Mouse (Mus musculus) thymus, postnatal 4 days (tissue): ENCODE measurements around the gene Phldb3.

ENCODE experiments used
- DNase-seq: peaks from one replicate; pipeline ENCODE4 v3.0.0; 2021

Gene Phldb3

GRCm38 (mm10) chr7:24610144-24610878 is at the start of gene Phldb3:
Phldb3 (plus strand) TSS chr7:24610763.
- DNase-seq = peak; percentile 67

- no peak for DNase-seq
Measured at GRCm38 (mm10) chr7:24561450-24561849, 49.1 kb upstream of the Phldb3 start.

DNA sequence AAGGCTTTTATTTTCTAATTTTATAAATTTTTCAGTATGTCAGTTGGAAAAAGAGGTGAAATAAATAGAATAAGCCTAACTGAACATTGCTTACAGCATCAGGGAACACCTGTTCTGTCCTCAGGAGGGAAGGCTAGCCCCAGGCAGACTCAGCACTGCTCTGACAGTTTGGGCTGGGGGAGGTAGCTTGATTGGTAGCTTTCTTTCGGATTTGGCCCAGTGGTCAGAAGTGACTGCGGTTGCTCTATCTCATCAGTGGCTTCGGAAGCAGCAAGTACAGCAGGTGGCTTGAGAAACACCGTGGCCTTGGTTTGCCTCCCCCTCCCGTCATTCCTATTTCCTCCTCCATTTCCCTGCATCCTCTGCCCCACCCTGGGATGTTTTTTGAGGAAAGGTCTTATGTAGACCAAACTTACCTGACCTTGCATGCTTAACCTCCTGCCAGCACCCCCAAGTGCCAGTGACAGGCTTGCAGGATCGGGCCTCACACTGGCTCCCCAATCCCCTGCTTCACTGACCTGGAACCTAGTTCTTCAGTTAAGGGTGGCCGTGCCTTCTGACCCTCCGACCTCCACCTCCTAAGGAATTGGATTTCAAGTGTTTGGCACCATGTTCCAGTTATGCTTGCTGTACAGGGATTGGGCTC is 47.2 kb upstream of the Phldb3 start:
- DNase-seq = no peak

- DNase-seq = no peak
Measured at GRCm38 (mm10) chr7:24563837-24564206, 46.7 kb upstream of the Phldb3 start.

DNA sequence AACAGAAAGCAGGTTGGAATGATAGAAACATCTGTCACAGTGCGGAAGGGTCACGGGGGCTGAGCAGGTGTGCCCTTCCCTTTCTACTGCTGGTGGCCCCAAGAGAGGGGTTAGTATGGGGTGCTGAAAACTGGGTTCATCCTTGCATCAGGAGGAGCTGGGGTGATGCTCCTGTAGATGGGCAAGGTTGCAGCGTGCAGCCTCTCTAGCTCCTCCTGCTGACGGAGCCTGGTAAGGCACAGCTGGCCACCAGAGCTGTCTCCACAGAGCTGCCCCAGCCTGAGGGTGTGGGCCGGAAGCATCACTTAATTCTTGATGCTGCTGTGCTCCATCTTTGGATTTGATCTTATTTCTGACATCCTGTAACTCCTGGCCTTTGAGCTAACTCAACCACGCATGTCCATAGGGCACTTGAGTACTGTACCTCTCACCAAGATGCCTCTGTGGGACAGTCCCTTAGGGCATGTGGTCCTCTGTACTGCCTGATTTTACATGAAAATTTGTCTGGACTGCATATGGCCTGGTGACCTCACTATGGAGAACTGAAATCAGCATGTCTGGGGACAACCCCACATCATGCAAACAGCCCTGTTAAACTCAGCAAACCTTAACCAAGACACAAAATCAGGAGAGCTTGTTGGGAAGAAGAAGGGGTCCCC is 45.8 kb upstream of the Phldb3 start:
- peak; percentile 92 for DNase-seq

DNA sequence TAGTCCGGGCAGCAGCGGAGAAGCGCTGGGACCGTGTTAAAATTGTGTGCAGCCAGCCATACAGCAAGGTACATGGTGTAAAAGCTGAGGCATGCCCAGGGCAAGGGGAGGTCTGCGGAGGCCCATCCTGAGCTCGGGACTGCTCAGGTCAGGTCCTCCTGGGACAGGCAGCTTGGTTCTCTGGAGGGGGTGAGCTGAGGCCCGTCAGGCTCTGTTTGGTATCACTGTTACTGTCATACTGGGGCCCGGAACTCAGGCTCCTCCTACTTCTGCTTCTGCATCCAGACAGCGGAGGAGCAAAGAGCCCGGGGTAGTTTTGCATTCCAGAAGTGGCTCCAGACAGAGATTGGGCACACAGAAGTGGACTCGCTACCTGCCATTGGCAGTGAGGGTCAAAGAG is 44.9 kb upstream of the Phldb3 start:
- no peak for DNase-seq

DNA sequence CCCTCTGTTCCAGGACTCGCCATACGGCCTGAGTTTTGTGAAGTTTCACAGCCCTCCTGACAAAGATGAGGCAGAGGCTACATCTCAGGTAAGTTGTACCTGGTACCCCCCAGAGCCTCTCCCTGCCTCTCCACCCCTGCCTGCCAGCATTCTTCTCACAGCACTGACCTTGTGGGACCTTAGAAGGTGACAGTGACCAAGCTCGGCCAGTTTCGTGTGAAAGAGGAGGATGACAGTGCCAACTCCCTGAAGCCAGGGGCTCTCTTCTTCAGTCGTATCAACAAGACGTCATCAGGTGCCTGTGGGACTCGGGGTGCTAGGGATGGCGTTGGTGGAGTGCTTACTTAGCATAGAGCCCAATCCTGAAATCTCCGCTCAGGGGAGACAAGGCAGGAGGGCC is 44.4 kb upstream of the Phldb3 start:
- no peak for DNase-seq

- no peak for DNase-seq
Measured at GRCm38 (mm10) chr7:24568512-24568911, 42.1 kb upstream of the Phldb3 start.

DNA sequence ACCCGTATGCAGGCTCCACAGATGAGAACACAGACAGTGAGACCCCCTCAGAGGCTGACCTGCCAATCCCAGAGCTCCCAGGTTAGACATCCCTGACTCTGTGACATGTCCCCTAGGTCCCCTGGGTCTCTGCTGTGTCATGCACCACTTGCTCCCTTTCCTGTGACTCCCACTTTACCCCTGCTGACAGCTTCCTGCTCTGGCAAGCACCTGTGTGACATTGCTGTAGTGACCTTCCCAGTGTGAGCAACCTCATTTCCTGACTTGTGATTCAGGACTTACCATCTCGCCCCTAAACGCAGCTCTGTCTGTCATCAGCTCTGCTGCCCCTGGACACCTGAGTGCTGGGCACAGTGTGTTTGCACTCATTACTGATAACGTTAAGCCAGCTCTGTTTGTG is 39.5 kb upstream of the Phldb3 start:
- DNase-seq = no peak

DNA sequence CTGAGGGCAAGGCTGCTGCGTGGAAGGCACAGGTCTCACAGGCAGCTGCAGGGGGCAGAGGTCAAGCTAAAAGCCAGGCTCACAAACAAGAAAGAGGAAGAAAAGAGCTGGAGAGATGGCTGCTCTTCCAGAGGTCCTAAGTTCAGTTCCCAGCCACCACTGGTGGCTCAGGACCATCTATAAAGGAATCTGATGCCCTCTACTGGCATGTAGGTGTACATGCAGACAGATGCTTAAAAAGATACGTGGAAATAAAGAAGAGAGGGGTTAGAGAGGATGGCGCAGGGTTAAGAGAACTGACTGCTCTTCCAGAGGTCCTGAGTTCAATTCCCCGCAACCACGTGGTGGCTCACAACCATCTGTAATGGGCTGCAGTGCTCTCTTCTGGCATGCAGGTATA is 38.1 kb upstream of the Phldb3 start:
- DNase-seq = no peak

DNA sequence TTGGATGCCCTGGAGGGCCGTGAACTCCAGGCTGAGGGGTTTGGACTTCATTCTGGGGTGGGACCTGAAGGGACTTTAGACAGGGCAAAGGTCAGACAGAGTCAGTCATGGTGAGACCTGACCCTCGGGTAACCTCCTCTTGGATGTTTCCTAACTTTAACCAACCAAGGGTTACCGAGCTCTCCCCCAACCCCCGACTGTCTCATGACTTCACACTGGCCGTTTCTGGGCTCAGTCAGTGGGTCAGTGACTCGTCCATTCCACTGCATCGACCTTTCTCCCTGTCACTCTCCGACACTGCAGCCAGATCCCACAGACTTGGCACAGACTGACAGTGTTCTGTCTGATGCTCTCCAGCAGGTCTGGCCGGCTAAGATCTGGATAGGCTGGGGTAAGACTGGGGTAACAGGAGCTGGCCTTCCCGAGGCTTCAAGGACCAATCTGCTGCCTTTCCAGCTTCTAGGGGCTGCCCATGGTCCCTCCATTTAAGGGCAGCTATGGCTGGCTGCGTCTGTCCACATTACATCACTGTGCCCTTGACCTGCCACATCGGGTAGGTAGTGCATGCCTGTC is 36.3 kb upstream of the Phldb3 start:
- DNase-seq = no peak

DNA sequence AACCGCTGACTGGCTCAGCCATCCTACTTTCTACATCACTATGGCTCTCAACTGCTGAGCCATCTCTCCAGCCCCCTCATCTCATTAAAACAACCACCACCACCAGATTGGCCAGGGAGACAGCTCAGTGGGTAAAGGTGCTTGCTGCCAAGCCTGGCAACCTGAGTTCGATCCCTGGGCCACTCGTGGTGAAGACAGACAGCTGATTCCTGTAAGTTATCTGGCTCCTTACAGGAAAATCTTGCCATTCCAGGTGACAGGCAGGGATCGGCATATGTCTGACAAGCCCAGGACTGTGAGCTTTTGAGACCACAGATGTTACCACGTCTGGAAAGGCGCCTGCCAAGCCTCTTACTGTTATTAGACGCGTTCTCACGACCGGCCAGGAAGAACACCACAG is 32.8 kb upstream of the Phldb3 start:
- no peak for DNase-seq

DNA sequence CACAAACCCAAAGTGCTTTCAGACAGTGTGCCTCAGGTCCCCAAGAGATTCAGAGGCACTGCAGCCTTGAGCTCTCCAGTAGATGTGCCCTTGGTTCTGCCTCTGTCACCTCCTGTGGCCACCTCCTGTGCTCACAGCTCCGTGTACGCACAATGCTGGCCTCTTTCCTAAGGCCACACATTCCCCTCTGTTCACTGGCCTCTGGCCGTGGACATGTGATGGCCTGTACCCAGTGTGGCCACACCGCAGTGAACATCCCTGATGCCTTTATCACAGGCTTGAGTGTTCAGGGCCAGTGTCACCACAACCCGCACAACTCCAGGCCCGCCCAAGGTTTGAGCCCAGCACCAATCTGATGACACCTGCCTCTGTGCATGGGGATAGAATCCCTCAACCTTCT is 25.7 kb upstream of the Phldb3 start:
- no peak for DNase-seq

GRCm38 (mm10) chr7:24585995-24586394 is 24.6 kb upstream of the Phldb3 start:
- no peak for DNase-seq

DNA sequence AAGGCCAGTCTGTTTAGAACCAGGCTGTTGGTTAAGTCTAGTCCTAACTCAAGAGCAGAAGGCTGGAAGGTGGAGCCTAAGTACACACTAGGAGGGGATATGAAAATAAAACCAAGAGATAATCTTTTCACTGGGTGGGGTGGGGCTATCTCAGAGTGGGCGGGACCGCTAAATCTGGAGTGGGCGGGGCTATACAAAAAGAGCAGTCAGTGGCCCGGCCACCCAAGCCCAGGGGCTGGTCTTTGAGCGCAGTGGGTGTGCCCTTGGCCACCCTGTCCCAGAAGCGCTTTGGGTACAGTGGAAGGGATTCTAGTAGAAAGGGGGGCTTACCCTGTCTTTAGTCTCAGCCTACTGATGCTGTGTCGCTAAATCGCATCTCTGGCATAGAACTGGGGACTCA is 23.7 kb upstream of the Phldb3 start:
- no peak for DNase-seq

GRCm38 (mm10) chr7:24587330-24588105 is 23.0 kb upstream of the Phldb3 start, which contains the start of the genes Ethe1 and Zfp575:
Ethe1 (plus strand) TSS chr7:24587543.
Zfp575 (minus strand) TSS chr7:24587641.
- DNase-seq = peak; percentile 75

- no peak for DNase-seq
Measured at GRCm38 (mm10) chr7:24588336-24588735, 22.2 kb upstream of the Phldb3 start.

DNA sequence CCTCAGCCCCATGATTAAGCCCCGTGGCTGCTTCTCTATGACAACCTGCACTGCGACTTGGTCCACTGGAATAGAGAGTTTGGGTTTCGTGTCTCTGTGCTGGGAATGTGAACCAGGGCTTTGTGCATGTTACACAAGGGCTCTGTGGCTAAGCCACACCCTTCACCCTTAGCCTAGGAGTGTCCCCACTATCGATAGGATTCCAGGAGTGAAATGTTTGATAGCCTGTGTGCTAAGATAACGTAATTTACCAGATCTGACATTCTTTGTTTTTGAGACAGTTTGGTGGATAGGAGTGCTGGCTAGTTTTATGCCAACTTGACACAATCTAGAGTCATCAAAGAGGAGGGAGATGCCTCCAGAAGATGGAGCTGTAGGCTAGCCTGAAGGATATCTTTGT is 18.8 kb upstream of the Phldb3 start:
- no peak for DNase-seq

GRCm38 (mm10) chr7:24592163-24592562 is 18.4 kb upstream of the Phldb3 start:
- no peak for DNase-seq

GRCm38 (mm10) chr7:24592781-24593180 is 17.8 kb upstream of the Phldb3 start:
- DNase-seq = no peak

DNA sequence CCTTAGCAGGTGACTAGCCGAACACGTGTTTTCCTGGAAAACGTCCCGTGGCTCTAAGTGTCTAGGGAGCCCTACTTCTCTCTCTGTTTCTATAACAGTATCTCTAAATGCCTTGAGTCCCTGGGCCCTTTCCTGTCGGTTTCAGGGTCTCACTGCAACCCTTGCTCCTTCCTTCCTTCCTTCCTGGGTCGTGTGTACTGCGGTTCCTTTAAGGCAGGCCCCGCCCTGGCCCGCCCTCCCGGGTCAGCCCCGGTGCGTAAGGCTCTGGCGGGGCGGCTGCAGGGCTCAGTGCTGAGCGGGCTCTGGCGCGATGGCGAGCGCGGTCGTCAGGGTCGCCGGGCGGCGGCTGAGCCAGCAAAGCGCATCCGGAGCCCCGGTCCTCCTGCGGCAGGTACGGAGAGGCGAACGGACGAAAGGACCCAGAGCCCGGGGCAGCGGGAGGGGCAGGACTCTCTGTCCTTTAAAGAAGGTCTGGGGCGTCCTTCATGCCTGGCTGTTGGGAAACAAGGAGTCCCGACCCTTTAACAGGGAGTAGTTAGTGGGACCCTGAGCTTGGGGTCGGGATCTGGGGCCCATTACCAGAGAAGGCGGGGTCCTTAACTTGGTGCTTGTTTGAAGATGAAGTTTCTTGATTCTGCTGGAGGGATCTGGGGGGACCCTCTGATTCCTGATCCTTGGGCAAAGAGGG is 16.8 kb upstream of the Phldb3 start:
- DNase-seq = peak; percentile 82

GRCm38 (mm10) chr7:24594309-24594803 is 16.2 kb upstream of the Phldb3 start:
- no peak for DNase-seq
